Mouse (Mus musculus) heart, postnatal 0 days (tissue): Measurements from ENCODE around the gene Ush2a. TPM values are rescaled to one million over a fixed set of nuclear protein-coding genes. Genes with fewer than 3 reads are reported as not detected.
A peak's percentile ranks its signal among the peaks of the same experiment; 100 is the strongest.

Source experiments
- ATAC-seq: fragments of 200-750 bp; cut with Nextera tagmentation; 2 replicates; pipeline ENCODE4 v1.8.0; 2017; ENCODE audit warnings: low read depth, moderate number of reproducible peaks, moderate library complexity; ENCODE audit not compliant: insufficient read depth
- DNase-seq: peaks from one replicate; pipeline ENCODE4 v3.0.0-alpha.2; 2016; ENCODE audit warnings: low spot score
- H3K27ac ChIP-seq: fragments of 300-500 bp; sonication (generic); 2 replicates; pipeline ENCODE4 v1.5.1; 2014; ENCODE audit warnings: low read depth, mild to moderate bottlenecking
- H3K27me3 ChIP-seq: fragments of 300-500 bp; sonication (generic); 2 replicates; pipeline ENCODE4 v1.6.1; 2014; ENCODE audit warnings: low read length, mixed read lengths; ENCODE audit not compliant: control insufficient read depth, insufficient read depth
- H3K36me3 ChIP-seq: fragments of 300-500 bp; sonication (generic); replicated peaks from 2 replicates; pipeline ENCODE4 v1.6.1; 2014; ENCODE audit warnings: low read length, mixed read lengths; ENCODE audit not compliant: control insufficient read depth, insufficient read depth
- H3K4me1 ChIP-seq: fragments of 300-500 bp; sonication (generic); 2 replicates; pipeline ENCODE4 v1.6.1; 2014; ENCODE audit warnings: antibody characterized with exemption; ENCODE audit not compliant: control insufficient read depth, insufficient read depth
- H3K4me2 ChIP-seq: fragments of 300-500 bp; sonication (generic); 2 replicates; pipeline ENCODE4 v1.6.1; 2014; ENCODE audit warnings: low read depth, mild to moderate bottlenecking, low read length, moderate library complexity
- H3K4me3 ChIP-seq: fragments of 300-500 bp; sonication (generic); 2 replicates; pipeline ENCODE4 v1.5.1; 2014; ENCODE audit warnings: low read depth, low read length
- H3K9ac ChIP-seq: fragments of 300-500 bp; sonication (generic); replicated peaks from 2 replicates; pipeline ENCODE4 v1.6.1; 2014; ENCODE audit warnings: low read depth, low read length, mixed read lengths
- H3K9me3 ChIP-seq: fragments of 300-500 bp; sonication (generic); replicated peaks from 2 replicates; pipeline ENCODE4 v1.6.1; 2016; ENCODE audit warnings: low read length; ENCODE audit not compliant: control insufficient read depth
- CTCF ChIP-seq: IDR thresholded peaks from 2 replicates; pipeline ENCODE4 v1.5.1; 2016; ENCODE audit warnings: antibody characterized with exemption, control low read depth, low read depth
- EP300 ChIP-seq: IDR thresholded peaks from 2 replicates; pipeline ENCODE4 v1.6.1; 2016; ENCODE audit warnings: antibody characterized with exemption, low read depth
- WGBS: fragments of 180-500 bp; shearing (Covaris S2); extraction: QIAGEN DNeasy Blood & Tissue Kit; methylation state at CpG from one replicate; pipeline ENCODE4 v1.1.7; 2014; 5-methylcytosine and 5-hydroxymethylcytosine counted together
- polyA plus RNA-seq: library from polyadenylated mRNA; unstranded; fragments of >200 nt; fragmentation: Nextera tagmentation; extraction: Ambion mirVana; gene quantifications from 2 replicates; pipeline ENCODE4 v1.2.1, GENCODE M21; 2015
- total RNA-seq: library from RNA; depleted of rRNA; stranded (reverse); fragments of >200 nt; gene quantifications from 2 replicates; pipeline ENCODE4 v1.2.3, GENCODE M21; 2014; ENCODE audit warnings: low replicate concordance

The Ush2a gene
- total and polyA plus RNA-seq, 2 experiments from 2014 or later, result 0.11 TPM; not detected in 1

- H3K9me3 ChIP-seq, result no peaks in the 10 kb centered on the region
- WGBS, result 68% methylated on average over 13 of the region's 13 CpGs
- ATAC-seq (no peak), DNase-seq (no peak)
- no peak overlapping the region for H3K4me3 ChIP-seq
- no peak overlapping the region for H3K4me2 ChIP-seq
- H3K36me3 ChIP-seq, result no peaks in the 10 kb centered on the region
- H3K27me3 ChIP-seq, result no peaks in the 10 kb centered on the region
- no peaks in the 10 kb centered on the region for H3K4me1 ChIP-seq
- TF ChIP-seq CTCF (no peak), EP300 (no peak)
- H3K9ac ChIP-seq, result no peak overlapping the region
- no peak overlapping the region for H3K27ac ChIP-seq
Observed at GRCm38 (mm10) chr1:188457221-188458008, 195.6 kb downstream of the Ush2a start.

GRCm38 (mm10) chr1:188461203-188461602, 199.4 kb downstream of the Ush2a start:
- no peak for ATAC-seq

GRCm38 (mm10) chr1:188464653-188465052, 202.8 kb downstream of the Ush2a start:
- no peak overlapping the region for H3K4me2 ChIP-seq
- no peaks in the 10 kb centered on the region for H3K9me3 ChIP-seq
- ATAC-seq, result no peak
- H3K36me3 ChIP-seq, result no peaks in the 10 kb centered on the region
- H3K27ac ChIP-seq, result no peak overlapping the region
- TF ChIP-seq EP300, result no peak
- no peak for TF ChIP-seq CTCF
- H3K9ac ChIP-seq, result no peak overlapping the region
- DNase-seq, result no peak
- no peak overlapping the region for H3K4me3 ChIP-seq
- H3K4me1 ChIP-seq, result no peaks in the 10 kb centered on the region
- no peaks in the 10 kb centered on the region for H3K27me3 ChIP-seq

More at GRCm38 (mm10) chr1:188461203-188461602, 199.4 kb downstream of the Ush2a start:
- Histone ChIP-seq H3K9ac (no peak overlapping the region), H3K4me1 (no peaks in the 10 kb centered on the region), H3K4me2 (no peak overlapping the region), H3K27ac (no peak overlapping the region), H3K9me3 (no peaks in the 10 kb centered on the region), H3K4me3 (no peak overlapping the region), H3K36me3 (no peaks in the 10 kb centered on the region), H3K27me3 (no peaks in the 10 kb centered on the region)
- WGBS, result 54% methylated on average over 2 of the region's 2 CpGs
- DNase-seq, result no peak
- TF ChIP-seq CTCF, result no peak
- no peak for TF ChIP-seq EP300

GRCm38 (mm10) chr1:188468371-188468783, 206.6 kb downstream of the Ush2a start:
- Histone ChIP-seq H3K27ac (no peak overlapping the region), H3K4me3 (no peak overlapping the region), H3K4me1 (no peaks in the 10 kb centered on the region), H3K9me3 (no peaks in the 10 kb centered on the region), H3K27me3 (no peaks in the 10 kb centered on the region), H3K4me2 (no peak overlapping the region), H3K9ac (no peak overlapping the region), H3K36me3 (no peaks in the 10 kb centered on the region)
- no peak for TF ChIP-seq CTCF
- DNase-seq, result peak; percentile 6
- 41% methylated on average over 10 of the region's 10 CpGs for WGBS
- ATAC-seq, result no peak

GRCm38 (mm10) chr1:188504958-188505357, 243.1 kb downstream of the Ush2a start:
- no peaks in the 10 kb centered on the region for H3K9me3 ChIP-seq
- H3K4me1 ChIP-seq, result no peaks in the 10 kb centered on the region
- ATAC-seq, result no peak
- H3K27me3 ChIP-seq, result no peaks in the 10 kb centered on the region
- H3K4me3 ChIP-seq, result no peak overlapping the region
- WGBS, result 83% methylated on average over 5 of the region's 5 CpGs
- H3K27ac ChIP-seq, result no peak overlapping the region
- H3K4me2 ChIP-seq, result no peak overlapping the region
- TF ChIP-seq EP300 (no peak), CTCF (no peak)
- no peak for DNase-seq
- H3K36me3 ChIP-seq, result no peaks in the 10 kb centered on the region
- H3K9ac ChIP-seq, result no peak overlapping the region

- H3K4me2 ChIP-seq, result no peak overlapping the region
- H3K4me3 ChIP-seq, result no peak overlapping the region
- no peak for DNase-seq
- 0 out of 2 replicates have a peak, but pooled peaks cover 5% of the 10 kb centered on the region for H3K4me1 ChIP-seq
- TF ChIP-seq CTCF (no peak), EP300 (no peak)
- H3K36me3 ChIP-seq, result no peaks in the 10 kb centered on the region
- no peak overlapping the region for H3K27ac ChIP-seq
- H3K9me3 ChIP-seq, result peaks cover 3% of the 10 kb centered on the region; the same call in 1 of the 2 replicates
- ATAC-seq, result no peak
- no peaks in the 10 kb centered on the region for H3K27me3 ChIP-seq
- 87% methylated on average over 8 of the region's 8 CpGs for WGBS
- no peak overlapping the region for H3K9ac ChIP-seq
Observed at GRCm38 (mm10) chr1:188518792-188519191, 257.0 kb downstream of the Ush2a start.
